Mouse (Mus musculus) heart, adult 18-20 months (tissue): Measurements from ENCODE around the gene Josd1. TPM values are rescaled to one million over a fixed set of nuclear protein-coding genes. Genes with fewer than 3 reads are reported as not detected.
"Not testable (repeated sequence)": the region's sequence is repeated elsewhere in the genome, so short reads cannot be mapped to it uniquely, and the experiment has no call there.

Experiments
- DNase-seq, 2 experiments: peaks; one replicate each; pipeline ENCODE4 v3.0.0; 2021 to 2022; ENCODE audit warnings: mixed read lengths in 1 of 2
- total RNA-seq, 2 experiments: library from RNA; stranded (reverse); gene quantifications; 2 replicates each; pipeline ENCODE4 v1.2.3; 2021

The Josd1 gene
- total RNA-seq, 2 experiments from 2014 or later = 23.4 to 26.2 TPM

- no peak for DNase-seq
These were observed 4.6 kb upstream of the Josd1 start for GRCm38 (mm10) chr15:79692334-79692733.

- peak in 1 of 2 experiments; percentile 43 for DNase-seq
These were observed 3.3 kb upstream of the Josd1 start for GRCm38 (mm10) chr15:79691023-79691508.

- peak; percentile 99 to 100 for DNase-seq
These were observed 2.8 kb upstream of the Josd1 start, which contains the start of gene Gtpbp1 for GRCm38 (mm10) chr15:79690426-79691022. Gtpbp1 (plus strand) TSS chr15:79690845.

GRCm38 (mm10) chr15:79689662-79690425 is 2.1 kb upstream of the Josd1 start:
- no peak for DNase-seq

GRCm38 (mm10) chr15:79688268-79688956 is 693 bp upstream of the Josd1 start:
- DNase-seq = no peak

- peak in 1 of 2 experiments; percentile 76 for DNase-seq
These were observed 544 bp downstream of the Josd1 start for GRCm38 (mm10) chr15:79687175-79687574.

GRCm38 (mm10) chr15:79686046-79686869 is 1.5 kb downstream of the Josd1 start:
- peak in 1 of 2 experiments; percentile 22 for DNase-seq

- peak in 1 of 2 experiments; percentile 21 for DNase-seq
These were observed 2.5 kb downstream of the Josd1 start for GRCm38 (mm10) chr15:79685141-79685641.

GRCm38 (mm10) chr15:79684616-79685015 is 3.1 kb downstream of the Josd1 start:
- peak in 1 of 2 experiments; percentile 16 for DNase-seq

- DNase-seq = peak in 1 of 2 experiments; percentile 42
These were observed 3.8 kb downstream of the Josd1 start for GRCm38 (mm10) chr15:79683707-79684465.

- DNase-seq = no peak
These were observed 4.6 kb downstream of the Josd1 start for GRCm38 (mm10) chr15:79683146-79683545.

GRCm38 (mm10) chr15:79681973-79682372 is 5.7 kb downstream of the Josd1 start:
- no peak for DNase-seq

- DNase-seq = no peak
These were observed 9.8 kb downstream of the Josd1 start for GRCm38 (mm10) chr15:79677936-79678335.

GRCm38 (mm10) chr15:79671828-79672348 is 15.8 kb downstream of the Josd1 start:
- DNase-seq = not testable (repeated sequence)

- DNase-seq = no peak
These were observed 16.8 kb downstream of the Josd1 start for GRCm38 (mm10) chr15:79670972-79671299.

GRCm38 (mm10) chr15:79670249-79670971 is 17.3 kb downstream of the Josd1 start, which contains the start of gene Tomm22:
Tomm22 (plus strand) TSS chr15:79670861.
- DNase-seq = peak; percentile 90 to 94

GRCm38 (mm10) chr15:79669195-79669594 is 18.5 kb downstream of the Josd1 start:
- DNase-seq = no peak

GRCm38 (mm10) chr15:79664666-79665065 is 23.1 kb downstream of the Josd1 start:
- DNase-seq = no peak

GRCm38 (mm10) chr15:79661852-79662251 is 25.9 kb downstream of the Josd1 start:
- DNase-seq = peak in 1 of 2 experiments; percentile 37
